19 mouse cellular contexts compared by ENCODE assay signal in genomic region chr12:74518032-74518431, GRCm38 (mm10).
"Had no signal": no experiment of that assay in that cellular context is flagged by ENCODE, and none has a peak within 500 bp of the region (broad histone marks: within the 10 kb centered on the region; RNA-seq: fewer than 3 reads in every experiment).

No protein-coding gene starts in this region.

- H3K4me1 ChIP-seq: midbrain, embryonic 10.5 days; midbrain, embryonic 12.5 days; neural tube, embryonic 13.5 days; neural tube, embryonic 15.5 days; stomach, embryonic 15.5 days had no signal

- H3K9ac ChIP-seq: lung, embryonic 14.5 days; midbrain, embryonic 12.5 days; neural tube, embryonic 13.5 days; neural tube, embryonic 15.5 days; stomach, embryonic 15.5 days had no signal

- DNase-seq: lung, adult 18-20 months; lung, embryonic 14.5 days; lung, postnatal 10 days; lung, postnatal 4 days; midbrain, embryonic 14.5 days; retina, postnatal 1 day; right cerebral cortex, adult 18-20 months; right cerebral cortex, postnatal 25 days; right cerebral cortex, postnatal 4 days; thymus, postnatal 14 days; thymus, postnatal 36 days had no signal

- ATAC-seq: midbrain, embryonic 16.5 days had no signal

- H3K4me3 ChIP-seq: midbrain, embryonic 10.5 days; midbrain, embryonic 12.5 days; myocyte; neural tube, embryonic 13.5 days; neural tube, embryonic 15.5 days; stomach, embryonic 15.5 days had no signal

- H3K36me3 ChIP-seq: midbrain, embryonic 10.5 days; midbrain, embryonic 12.5 days; neural tube, embryonic 13.5 days; neural tube, embryonic 15.5 days; stomach, embryonic 15.5 days had no signal

- H3K27me3 ChIP-seq: midbrain, embryonic 12.5 days; neural tube, embryonic 13.5 days; neural tube, embryonic 15.5 days; stomach, embryonic 15.5 days had no signal

- H3K4me2 ChIP-seq: lung, embryonic 14.5 days; midbrain, embryonic 12.5 days; neural tube, embryonic 13.5 days; neural tube, embryonic 15.5 days; stomach, embryonic 15.5 days had no signal

- H3K27ac ChIP-seq: midbrain, embryonic 10.5 days; midbrain, embryonic 12.5 days; neural tube, embryonic 13.5 days; neural tube, embryonic 15.5 days; stomach, embryonic 15.5 days; stomach, postnatal 0 days had no signal

- H3K9me3 ChIP-seq: midbrain, embryonic 10.5 days; midbrain, embryonic 12.5 days; neural tube, embryonic 13.5 days; neural tube, embryonic 15.5 days; stomach, embryonic 15.5 days had no signal
